Mouse (Mus musculus): Measurements from ENCODE around the gene Nub1. TPM values are rescaled to one million over a fixed set of nuclear protein-coding genes. Genes with fewer than 3 reads are reported as not detected.

Gene Nub1
- total RNA-seq, 1 experiment from 2014 or later = 49.0 TPM

DNA sequence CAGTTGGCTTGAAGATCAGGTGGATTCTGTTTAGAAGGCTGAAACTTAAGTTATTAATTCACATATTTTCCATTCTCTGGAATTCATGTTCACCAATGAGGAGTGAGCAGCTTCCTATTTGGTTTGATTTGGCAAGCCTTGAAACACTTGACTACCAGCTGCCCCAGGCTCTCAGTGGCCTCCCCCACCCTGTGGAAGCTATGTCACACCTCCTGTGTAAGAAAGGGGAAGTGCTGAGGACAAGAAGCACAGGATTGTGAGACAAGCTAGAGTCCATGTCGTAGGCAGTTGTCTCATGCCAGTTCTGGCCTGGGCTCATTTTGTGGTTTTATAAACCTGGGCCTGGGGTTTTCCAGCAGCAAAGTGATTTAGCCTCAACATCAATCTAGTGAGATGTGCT, 2.4 kb downstream of the Nub1 start:
- peak; percentile 73 for ATAC-seq (replicated peaks; ENCODE audit: low read depth, poor library complexity, severe bottlenecking)

DNA sequence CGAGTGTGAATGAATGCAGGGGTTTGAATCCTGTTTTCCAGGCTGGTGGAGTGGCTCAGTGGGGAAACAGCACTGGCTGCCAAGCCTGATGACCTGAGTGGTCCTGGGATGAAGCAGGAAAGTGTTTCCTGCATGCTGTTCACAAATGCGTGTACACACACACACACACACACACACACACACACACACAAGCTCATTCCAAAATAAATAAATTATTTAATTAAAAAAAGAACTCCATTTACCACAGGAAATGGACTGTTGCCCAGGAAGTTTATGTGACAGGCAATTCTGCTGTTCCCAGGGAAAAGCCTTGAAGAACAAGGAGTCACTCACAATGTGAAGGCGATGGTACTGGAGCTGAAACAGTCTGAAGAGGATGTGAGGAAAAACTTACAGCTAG, 11.4 kb downstream of the Nub1 start:
- no peak for ATAC-seq (replicated peaks; ENCODE audit: low read depth, poor library complexity, severe bottlenecking)

DNA sequence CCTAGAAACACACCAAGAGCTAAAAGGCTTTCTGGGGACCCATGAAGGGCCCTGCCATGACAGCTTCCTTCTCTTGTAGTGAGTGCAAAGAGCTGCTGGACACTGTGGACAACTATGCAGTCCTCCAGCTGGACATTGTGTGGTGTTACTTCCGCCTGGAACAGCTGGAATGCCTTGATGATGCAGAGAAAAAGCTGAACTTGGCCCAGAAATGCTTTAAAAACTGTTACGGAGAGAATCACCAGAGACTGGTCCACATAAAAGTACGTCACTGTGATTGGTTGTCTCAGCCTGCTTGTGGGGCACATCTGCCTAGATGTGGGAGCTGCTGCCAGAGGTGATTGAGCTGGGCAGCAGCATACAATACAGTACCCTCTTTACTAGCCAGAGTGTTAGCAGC, 15.9 kb downstream of the Nub1 start:
- ATAC-seq (replicated peaks; ENCODE audit: low read depth, poor library complexity, severe bottlenecking) = no peak

DNA sequence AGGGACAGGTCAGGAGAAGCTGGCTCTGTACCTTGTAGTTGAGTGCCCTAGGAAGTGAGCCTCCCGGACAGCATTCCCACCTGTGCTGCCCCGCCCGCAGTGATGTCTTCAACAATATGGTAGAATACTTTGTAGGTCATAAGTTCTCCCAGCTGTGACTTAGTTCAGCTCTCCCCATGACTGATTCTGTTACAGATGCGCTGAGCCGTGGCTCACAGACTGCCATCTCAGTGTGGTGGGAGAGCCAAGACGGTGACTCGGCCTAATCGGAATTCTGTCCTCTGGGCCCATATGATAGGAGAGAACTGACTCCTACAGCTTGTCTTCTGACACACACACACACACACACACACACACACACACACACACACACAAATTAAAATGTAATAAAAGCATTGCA, 19.3 kb downstream of the Nub1 start:
- ATAC-seq (replicated peaks; ENCODE audit: low read depth, poor library complexity, severe bottlenecking) = no peak

DNA sequence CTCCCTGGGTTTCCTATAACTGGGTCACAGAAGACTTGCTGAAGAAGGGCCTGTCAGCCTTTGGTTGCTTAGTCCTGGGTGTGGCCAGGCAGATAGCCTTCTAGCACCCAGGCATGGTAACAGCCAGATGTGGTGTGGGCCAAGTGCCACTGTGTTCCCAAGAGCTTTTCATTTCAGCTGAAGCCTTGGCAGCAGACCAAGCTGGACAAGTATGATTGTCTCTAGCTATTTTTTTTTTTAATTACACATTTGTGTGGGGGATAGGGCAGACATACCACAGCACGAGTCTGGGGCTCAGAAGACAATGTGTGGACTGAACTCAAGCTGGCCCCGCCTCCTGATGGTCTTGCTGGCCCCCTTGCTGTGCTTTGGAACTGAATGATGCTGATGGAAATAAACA, 24.6 kb downstream of the Nub1 start:
- no peak for ATAC-seq (replicated peaks; ENCODE audit: low read depth, poor library complexity, severe bottlenecking)

DNA sequence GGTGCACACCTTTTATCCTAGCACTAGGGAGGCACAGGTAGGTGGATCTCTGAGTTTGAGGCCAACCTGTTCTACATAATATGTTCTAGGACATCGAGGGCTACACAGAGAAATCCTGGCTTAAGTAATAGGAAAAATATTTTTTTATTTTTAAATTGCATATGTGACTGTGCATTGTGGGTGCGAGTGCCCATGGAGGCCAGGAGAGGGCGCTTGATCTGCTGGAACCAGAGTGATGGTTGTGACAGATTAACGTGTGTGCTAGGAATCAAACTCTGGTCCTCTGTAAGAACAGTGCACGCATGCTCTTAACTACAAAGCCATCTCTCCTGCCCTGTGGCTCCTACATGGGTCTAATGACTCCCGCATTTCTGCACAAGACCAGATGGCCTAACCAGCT, 26.3 kb downstream of the Nub1 start:
- ATAC-seq (replicated peaks; ENCODE audit: low read depth, poor library complexity, severe bottlenecking) = no peak

DNA sequence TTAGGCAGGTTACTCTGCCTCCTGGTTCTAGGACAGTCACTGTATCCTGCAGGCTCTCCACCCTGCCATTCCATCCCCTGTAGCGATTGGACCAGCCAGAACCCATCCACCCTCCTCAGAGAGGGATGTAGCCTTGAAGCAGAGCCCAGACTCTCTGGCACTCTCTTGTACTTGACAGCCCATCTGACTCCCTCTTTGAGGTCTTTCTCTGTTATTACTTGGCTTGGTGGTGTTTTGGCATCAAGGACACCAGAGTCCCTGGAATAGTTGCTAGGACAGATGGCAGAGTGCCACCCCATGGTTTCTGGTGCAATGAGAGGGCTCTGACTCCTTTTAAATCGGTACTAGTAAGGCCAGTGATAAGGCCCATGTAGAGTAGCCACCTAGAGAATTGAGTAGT, 27.9 kb downstream of the Nub1 start:
- no peak for ATAC-seq (replicated peaks; ENCODE audit: low read depth, poor library complexity, severe bottlenecking)

DNA sequence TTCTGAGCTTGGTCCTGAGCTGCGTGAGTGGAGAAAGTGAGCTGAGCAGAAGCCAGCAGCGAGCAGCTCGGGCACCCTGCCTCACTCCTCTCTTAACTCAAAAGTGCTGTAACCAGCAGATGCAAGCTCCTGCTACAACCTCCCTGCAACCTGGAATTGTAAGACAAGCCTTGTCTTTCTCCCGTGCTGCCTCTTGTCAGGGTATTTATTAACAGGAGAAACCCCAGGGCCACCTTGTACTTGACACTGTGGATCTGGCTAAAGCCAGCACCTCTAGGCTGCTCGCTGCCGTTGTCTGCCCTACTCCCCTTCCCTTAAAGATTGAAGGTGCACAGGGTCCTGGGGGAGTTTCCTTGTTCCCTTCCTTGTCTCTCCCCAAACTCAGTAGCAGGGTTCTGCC, 28.7 kb downstream of the Nub1 start:
- ATAC-seq (replicated peaks; ENCODE audit: low read depth, poor library complexity, severe bottlenecking) = no peak

DNA sequence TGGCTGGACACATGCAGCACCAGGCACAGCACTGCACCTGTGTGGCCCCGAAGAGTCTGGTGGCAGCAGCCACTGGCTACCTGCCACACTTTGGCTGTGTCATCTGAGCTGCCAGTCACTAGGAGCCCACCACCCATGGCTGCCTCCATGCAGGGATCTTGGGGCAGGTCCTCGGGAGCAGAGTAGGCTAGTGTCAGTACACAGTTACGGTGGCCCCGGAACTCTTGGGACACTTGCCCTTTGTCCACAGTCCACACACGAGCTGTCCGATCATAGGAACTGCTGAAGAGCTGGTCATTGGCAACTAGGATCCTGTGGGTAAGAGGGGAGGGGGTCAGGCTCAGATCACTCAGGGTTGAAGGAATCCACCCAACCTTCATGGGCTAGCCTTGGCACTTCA, 32.7 kb downstream of the Nub1 start:
- no peak for ATAC-seq (replicated peaks; ENCODE audit: low read depth, poor library complexity, severe bottlenecking)

DNA sequence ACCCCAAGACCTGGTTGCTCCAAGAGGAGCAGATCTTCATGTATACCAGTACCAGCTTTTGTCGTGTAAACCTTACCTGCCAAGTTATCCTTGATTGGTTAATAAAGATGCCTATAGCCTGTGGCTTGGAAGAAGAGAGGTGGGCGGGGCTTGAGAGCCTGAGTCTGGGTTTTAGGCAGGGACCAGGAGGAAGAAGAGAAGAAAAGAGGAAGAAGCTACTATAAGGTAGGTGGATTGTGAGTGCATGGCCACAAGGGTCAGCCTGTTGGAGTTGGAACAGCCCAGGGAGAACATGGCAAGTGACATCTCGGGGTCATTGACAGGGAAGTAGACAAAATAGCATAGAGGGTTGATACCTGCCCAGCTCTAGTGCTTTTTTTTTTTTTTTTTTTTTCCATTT, 34.5 kb downstream of the Nub1 start:
- peak; percentile 59 for ATAC-seq (replicated peaks; ENCODE audit: low read depth, poor library complexity, severe bottlenecking)

DNA sequence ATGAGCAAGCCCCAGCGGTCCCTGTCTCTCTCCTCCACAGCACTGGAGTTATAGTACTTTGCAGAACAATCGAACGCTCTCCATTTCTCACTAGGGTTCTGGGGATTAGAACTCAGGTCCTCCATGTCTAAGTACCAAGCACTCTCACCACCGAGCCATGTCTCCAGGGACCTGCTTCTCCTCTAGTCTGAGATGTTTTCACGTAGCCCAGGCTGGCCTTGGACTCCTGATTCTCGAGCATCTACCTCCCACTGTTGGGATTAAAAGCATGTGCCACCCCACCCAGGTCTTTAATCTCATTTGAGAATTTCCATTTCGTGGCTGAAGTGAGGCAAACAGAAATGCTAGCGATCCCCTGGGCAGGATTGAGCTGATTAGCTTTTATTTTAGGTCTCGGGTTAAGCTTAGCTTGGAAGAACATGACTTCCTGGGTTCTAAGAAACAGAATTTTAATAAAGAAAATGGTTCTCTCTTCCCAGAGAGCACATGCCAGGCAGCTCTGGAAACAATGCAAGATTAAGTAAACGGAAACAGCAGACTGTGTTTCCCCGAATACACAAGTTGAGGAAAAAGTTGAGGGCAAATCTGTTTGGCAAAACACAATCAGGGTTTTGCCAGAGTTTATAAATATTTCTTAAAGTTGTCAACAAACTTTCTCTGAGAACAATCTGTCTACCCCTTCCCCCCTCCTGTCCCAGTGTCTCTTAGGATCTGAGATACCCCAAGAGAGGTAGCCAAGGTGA, 38.4 kb downstream of the Nub1 start:
- no peak for ATAC-seq (replicated peaks; ENCODE audit: low read depth, poor library complexity, severe bottlenecking)

DNA sequence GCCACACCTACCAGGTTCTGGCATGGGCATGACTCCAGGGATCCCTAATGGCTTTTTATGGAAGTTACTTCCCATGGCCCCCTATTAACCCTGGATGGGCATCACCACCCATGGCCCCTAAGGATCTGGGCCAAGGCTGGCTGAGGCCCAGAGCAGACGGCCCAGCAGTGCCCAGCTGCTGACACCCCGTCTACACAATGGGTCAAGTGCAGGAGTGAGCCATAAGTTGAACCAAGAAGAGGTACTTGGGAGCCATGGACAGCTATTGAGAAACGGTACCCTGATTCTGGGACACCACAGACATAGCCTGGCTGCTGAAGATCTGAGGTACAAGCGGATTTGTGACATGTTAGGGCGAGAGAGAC, 38.9 kb downstream of the Nub1 start:
- no peak for ATAC-seq (replicated peaks; ENCODE audit: low read depth, poor library complexity, severe bottlenecking)

DNA sequence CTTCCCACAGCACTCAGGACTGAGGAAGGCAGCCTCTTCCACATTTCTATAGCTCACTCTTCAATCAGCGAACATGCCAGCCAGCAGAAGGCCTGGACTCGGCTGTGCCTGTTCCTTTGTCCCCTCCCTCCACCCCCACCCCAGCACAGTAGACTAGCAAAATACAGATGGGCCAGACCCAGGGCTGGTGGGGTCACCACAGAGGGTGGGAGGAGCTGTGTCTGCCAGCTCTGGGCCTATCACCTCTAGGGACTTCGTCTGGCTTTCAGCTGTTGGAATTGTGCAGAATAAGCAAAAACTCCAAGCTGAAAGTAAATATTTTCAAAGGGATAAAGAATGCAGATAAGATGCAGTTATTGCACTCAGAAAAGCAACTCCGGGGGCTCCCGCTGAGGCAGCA, 39.5 kb downstream of the Nub1 start:
- no peak for ATAC-seq (replicated peaks; ENCODE audit: low read depth, poor library complexity, severe bottlenecking)

DNA sequence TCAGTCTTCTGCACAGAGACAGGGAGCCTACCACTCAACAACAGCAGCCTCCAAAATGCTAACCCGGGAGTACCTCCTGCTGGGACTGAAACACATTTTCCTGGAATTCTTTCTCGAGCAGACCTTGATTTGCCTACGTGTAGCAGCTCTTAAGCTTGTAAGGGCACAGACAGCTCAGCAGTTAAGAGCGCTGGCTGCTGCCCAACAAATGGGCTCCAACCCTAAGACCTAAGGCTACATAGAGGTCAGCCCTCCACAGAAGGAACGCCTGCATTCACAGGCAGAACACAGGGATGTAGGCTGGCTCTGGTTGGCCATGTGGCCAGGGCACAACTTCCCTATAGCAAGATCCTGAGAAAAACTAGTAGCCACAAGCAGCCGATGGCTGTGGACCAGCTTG, 40.6 kb downstream of the Nub1 start:
- no peak for ATAC-seq (replicated peaks; ENCODE audit: low read depth, poor library complexity, severe bottlenecking)

DNA sequence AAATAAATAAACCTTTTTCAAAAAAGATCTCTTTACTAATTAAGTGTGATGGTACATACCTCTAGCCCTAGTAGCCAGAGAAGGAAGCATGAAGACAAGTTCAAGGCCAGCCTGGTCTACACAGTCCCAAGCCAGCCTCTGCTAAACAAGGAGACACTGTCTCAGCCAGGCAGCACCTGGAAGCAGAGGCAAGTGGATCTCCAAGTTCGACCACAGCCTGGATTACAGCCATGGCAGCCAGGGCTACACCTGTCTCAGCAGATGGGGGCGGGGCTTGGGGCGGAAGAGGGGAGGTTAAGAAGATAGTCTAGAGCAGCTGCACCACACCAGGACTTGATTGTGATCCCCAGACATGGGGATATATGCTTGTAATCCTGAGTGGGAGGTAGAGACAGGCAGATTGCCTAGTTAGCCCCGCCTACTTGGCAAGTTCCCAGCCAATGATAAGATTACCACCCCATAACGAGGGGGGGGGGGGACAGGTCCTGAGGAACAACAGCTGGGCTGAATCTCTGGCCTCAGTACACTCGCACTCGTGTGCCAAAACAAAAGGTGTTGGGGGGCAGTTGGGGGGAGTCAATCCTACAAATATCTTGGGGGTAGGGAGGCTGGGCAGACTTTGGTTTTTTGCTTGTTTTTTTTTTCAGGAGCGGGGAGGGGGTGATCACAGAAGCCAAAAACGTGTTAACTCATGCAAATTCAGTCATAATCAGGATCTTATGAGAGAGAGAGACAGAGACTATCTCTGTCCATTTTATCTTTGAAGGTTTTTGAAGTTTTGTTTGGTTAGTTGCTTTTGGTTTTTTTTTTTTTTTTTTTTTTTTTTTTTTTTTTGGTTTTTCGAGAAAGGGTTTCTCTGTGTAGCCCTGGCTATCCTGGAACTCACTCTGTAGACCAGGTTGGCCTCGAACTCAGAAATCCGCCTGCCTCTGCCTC, 41.8 kb downstream of the Nub1 start:
- ATAC-seq (replicated peaks; ENCODE audit: low read depth, poor library complexity, severe bottlenecking) = no peak

DNA sequence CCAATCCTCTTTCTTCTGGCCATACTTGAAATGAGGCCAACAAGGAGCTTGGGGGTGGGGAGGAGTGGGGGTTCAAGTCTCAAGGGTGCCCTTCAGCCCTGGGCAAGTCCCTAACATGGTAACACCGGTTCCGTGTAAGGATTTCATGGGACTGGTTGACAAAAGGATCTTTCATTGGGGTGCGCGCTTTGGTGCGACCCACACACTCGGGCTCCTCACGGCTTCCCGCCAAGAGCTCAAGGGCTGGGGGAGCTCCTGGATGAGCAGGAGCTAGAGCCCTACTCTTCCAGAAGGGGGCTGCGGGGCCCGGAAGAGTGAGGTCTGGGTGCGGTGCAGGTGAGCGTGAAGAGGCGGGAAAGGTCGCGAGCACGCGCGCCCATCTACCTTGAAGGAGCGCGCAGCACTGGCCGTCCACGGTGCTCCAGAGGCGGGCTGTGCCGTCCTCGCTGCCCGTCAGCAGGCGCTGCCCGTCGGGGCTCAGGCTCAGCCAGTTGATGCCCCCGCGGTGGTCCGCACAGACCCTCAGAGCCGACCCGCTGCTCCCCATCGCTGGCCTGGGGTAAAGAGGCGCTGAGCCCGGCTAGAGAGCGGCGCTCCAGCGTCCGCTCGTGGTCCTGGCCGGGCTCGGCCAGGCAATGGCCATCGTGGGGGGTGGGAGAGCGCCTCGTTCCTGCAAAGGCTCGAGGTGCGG, 44.6 kb downstream of the Nub1 start:
- peak; percentile 10; the same call in 1 of the 2 replicates for ATAC-seq (replicated peaks; ENCODE audit: low read depth, poor library complexity, severe bottlenecking)

DNA sequence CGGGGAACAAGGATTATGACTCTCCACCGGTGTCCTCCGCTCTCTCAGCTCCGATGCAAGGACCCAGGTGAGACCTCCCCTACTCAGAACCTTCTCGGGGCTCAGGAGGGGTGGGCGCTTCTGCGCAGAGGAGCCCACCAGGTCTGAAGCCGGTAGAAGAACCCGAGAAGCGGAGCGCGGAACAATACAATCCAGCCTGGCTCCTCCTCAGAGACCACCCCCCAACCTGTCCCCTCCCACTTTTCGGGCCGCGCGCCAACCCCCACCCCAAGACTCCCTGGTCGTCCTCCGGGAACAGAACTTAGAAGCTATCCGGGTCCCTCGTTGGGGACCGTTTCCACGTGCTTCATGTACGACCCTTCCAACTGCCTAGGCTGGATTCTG, 45.1 kb downstream of the Nub1 start, which contains the start of gene Wdr86:
TSS of gene Wdr86 (minus strand) at position 240 of the 384 bp plus-strand sequence.
- ATAC-seq (replicated peaks; ENCODE audit: low read depth, poor library complexity, severe bottlenecking) = no peak

DNA sequence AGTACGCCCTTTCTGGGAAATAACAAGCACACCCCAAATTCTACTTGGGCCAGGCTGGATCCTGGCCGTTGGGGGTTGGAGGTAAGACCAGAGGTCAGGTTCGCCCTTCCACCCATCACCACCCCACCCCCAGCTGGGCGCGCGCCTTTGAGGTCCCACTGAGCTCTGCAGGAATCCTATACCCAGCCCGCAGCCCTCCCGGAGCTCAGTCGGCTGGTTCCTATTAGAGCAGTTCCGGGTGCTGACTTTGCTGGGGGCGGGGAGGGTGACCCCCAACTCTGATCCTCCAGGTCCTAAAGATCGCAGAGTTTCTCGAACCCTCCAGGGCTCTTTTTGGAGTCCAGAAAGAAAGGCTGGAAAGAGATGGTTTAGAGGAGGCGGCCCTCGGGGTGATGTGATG, 45.7 kb downstream of the Nub1 start:
- peak; percentile 26; the same call in 1 of the 2 replicates for ATAC-seq (replicated peaks; ENCODE audit: low read depth, poor library complexity, severe bottlenecking)

DNA sequence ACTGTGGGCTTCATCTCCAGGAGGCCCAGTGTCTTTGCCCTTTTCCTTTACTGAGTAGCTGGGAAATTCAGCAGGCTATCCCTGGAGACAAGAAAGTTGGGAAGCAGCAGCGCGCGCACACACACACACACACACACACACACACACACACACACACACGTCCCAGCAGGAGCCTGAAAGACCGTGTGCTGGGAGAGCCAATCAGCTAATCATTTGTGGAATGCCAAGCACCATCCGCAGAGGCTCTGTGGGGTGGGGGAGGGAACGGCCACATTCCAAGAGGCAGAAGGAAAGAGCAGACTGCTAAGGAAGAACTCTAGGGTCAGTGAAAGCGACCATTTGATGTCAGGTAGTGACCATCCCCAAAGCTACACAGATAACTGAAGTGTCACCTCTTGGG, 47.8 kb downstream of the Nub1 start:
- ATAC-seq (replicated peaks; ENCODE audit: low read depth, poor library complexity, severe bottlenecking) = no peak

DNA sequence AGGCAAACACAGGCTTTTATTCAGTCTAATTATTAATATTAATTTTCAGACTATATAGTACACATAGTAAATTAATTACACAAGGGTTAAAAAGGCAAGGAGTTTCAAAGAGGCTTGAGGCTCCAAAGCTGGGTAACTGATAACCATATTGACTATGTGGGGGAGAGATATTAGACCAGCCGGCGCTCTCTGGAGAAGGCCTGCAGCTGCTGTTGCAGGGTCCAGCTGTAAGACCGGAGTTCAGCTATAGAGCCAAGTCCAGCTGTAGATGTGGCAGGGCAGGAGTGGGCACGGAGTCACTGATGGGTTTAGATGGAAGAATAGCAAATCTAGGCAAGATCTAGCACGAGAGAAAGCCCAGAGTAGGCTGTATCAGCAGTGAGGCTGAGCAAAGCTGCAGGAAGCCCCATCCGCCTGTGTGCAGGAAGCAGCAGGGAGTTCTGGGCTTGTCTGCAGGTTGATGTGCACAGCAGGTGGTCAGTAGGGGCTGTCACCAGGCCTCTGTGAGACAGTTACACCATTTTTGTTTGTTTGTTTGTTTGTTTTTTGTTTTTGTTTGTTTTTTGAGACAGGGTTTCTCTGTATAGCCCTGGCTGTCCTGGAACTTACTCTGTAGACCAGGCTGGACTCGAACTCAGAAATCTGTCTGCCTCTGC, 48.6 kb downstream of the Nub1 start:
- ATAC-seq (replicated peaks; ENCODE audit: low read depth, poor library complexity, severe bottlenecking) = no peak

All from common myeloid progenitor, adult 5-6 weeks (primary cell).